Mouse (Mus musculus): Measurements from ENCODE around the gene Dyrk1b. TPM values are rescaled to one million over a fixed set of nuclear protein-coding genes. Genes with fewer than 3 reads are reported as not detected.
"Not testable (repeated sequence)": the region's sequence is repeated elsewhere in the genome, so short reads cannot be mapped to it uniquely, and the experiment has no call there.

Gene Dyrk1b
- 10 to 100 TPM; 44.7 to 46.9 TPM for total RNA-seq (2021)
- long read RNA-seq, experiment 1, transcript Dyrk1b-203 (11 exons, 2,018 nt) = major isoform, 5 of 15 reads
- long read RNA-seq, experiment 1, partial matches to known transcripts = 3 of 15 reads
- long read RNA-seq, experiment 1, other reads (novel, unspliced or antisense) = 3 of 15 reads
- long read RNA-seq, experiment 2, transcript Dyrk1b-201 (11 exons, 2,534 nt) = minor isoform, 5 of 16 reads
- long read RNA-seq, experiment 2, transcript Dyrk1b-203 (11 exons, 2,018 nt) = major isoform, 7 of 16 reads
- long read RNA-seq, experiment 2, partial matches to known transcripts = 1 of 16 reads
- long read RNA-seq, experiment 2, other reads (novel, unspliced or antisense) = 2 of 16 reads

DNA sequence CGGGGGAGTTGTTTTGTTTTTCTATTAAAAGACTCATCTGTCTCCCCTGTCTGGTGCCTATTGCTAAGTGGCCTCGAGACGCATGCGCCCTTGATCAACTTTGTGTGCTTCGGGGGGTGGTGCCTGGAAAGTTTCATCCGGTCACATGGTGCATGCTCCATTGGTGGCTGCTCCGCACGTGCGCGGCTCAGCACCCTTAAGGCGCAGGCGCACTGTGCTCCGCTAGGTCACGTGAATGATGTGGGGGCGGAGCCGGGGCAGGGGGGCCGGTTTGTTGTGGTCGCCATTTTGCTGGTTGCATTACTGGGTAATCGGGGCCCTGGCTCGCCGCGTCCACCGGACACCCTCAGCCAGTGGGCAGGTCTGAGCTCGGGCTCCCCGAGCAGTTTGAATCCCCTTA is at the start of gene Dyrk1b:
Gene Dyrk1b, plus strand, starts transcription at position 242 of the 400 bp plus-strand sequence.
- TF ChIP-seq CTCF (conservative IDR thresholded peaks at IDR 0.05) = no peak
- peak; percentile 98 for DNase-seq (ENCODE audit: low spot score in 2 of 2)
- Histone ChIP-seq H3K27ac (peak within 1 kb of the TSS; percentile 99), H3K4me3 (peak within 1 kb of the TSS; percentile 97)

DNA sequence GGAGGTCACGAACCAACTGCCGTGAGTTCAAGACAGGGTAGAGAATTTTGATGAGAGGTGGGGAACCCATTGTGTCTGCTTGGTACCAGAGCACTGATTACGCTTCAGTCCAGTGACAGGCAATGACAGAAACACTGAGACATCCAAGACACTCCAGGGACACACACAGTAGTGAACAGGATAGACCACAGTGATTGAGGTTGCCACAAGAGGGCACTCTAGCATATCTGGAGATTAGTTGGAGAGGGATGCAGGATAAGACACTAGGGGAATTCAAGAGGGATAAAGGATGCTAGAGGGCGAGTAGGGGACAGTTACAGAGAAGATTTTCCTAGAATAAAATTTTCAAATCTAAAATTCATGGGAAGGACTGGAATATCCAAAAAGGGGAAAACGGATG is 41.7 kb upstream of the Dyrk1b start:
- peak; percentile 23 to 58 for DNase-seq (ENCODE audit: low spot score in 2 of 2)
- no peak overlapping the region for H3K4me3 ChIP-seq
- TF ChIP-seq CTCF (conservative IDR thresholded peaks at IDR 0.05) = peak; percentile 84
- H3K27ac ChIP-seq = no peak overlapping the region

DNA sequence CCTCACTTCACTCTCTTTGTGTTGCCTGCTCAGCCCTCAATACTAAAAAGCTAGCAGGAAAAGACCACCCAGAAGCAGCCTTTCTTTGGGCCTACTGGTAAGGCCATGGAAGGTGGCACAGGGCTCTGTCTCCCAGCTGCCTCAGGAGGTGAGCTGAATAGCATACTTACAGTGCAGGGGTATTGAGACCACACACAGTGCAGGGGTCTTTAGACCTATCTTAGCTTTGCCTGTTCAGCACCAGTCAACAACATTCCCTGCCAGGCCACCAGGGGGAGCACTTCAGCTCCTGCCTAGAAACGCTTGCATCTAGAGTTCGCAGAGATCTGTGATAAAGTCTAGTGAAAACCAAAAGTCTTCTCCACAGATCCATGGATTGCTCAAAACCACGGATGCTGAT is 31.0 kb upstream of the Dyrk1b start:
- Histone ChIP-seq H3K4me3 (no peak overlapping the region), H3K27ac (no peak overlapping the region)
- peak; percentile 95 for TF ChIP-seq CTCF (conservative IDR thresholded peaks at IDR 0.05)
- peak; percentile 36 to 83 for DNase-seq (ENCODE audit: low spot score in 2 of 2)

GRCm38 (mm10) chr7:28149841-28150240 is 29.4 kb upstream of the Dyrk1b start:
- no peak overlapping the region for H3K27ac ChIP-seq
- no peak overlapping the region for H3K4me3 ChIP-seq
- DNase-seq (ENCODE audit: low spot score in 2 of 2) = no peak
- no peak for TF ChIP-seq CTCF (conservative IDR thresholded peaks at IDR 0.05)

DNA sequence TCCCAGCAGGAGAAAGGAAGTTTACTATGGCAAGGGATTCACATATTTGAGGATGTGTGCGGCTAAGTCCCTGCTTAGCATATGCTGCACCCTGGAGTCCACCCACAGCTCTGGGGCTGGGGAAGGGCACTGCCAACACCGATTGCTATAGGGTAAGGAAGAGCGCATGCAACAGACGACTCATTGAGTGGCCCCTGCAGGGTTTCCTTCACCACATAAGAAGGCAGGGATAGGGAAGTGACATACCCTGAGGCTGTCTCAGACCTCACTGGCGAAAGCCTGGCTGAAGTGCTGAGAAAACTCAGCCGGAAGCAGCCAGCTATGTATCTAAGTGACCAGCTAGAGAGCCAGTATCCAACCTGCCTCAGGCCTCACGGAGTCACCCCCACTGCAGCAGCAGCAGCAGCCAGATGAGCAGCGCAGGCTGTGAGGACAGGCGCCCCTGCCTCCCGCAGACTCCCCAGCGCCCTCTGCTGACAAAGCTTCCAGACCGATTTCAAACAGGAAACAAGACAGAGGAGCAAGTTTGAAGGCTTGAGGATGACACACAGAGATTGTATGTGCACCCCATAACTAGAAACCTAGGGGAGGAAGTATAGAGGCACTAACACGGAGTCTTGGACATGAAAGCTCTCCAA is 27.6 kb upstream of the Dyrk1b start:
- Histone ChIP-seq H3K27ac (no peak overlapping the region), H3K4me3 (no peak overlapping the region)
- peak; percentile 26 to 57 for DNase-seq (ENCODE audit: low spot score in 2 of 2)
- TF ChIP-seq CTCF (conservative IDR thresholded peaks at IDR 0.05) = peak; percentile 82

DNA sequence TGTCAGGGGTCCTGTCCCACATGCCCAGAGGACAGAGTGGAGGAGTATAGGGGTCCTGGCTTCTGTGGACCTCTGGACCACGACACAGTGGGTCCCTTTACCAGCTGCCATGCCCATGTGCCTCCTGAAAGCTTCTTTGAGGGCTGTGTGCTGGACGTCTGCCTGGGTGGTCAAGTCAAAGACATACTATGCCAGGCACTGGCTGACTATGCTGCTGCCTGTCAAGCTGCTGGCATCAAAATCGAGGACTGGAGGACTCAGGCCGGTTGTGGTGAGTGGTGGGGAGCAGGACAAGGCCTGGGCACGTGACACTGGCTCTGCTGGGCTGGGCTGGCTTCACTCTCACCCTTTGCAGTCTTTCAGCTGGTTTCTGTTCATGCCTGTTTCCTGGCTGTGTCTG is 25.7 kb upstream of the Dyrk1b start:
- H3K4me3 ChIP-seq; DNase-seq (ENCODE audit: low spot score in 2 of 2); H3K27ac ChIP-seq: not testable (repeated sequence)

DNA sequence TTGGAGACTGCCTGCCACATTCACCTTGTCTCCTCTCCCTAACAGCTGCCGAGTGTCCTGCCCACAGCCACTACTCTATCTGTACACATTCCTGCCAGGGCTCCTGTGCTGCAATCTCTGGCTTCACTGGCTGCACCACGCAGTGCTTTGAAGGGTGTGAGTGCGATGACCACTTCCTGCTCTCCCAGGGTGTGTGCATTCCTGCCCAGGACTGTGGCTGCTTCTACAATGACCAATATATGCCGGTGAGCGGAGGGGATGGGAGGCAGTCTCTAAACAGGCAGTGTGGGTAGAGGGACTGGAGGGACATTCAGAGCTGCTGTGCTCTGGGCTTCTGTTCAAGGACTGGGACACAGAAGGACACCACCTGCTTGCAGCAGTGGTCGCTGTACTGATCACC is 20.0 kb upstream of the Dyrk1b start:
- H3K27ac ChIP-seq = no peak overlapping the region
- no peak for DNase-seq (ENCODE audit: low spot score in 2 of 2)
- no peak for TF ChIP-seq CTCF (conservative IDR thresholded peaks at IDR 0.05)
- no peak overlapping the region for H3K4me3 ChIP-seq

DNA sequence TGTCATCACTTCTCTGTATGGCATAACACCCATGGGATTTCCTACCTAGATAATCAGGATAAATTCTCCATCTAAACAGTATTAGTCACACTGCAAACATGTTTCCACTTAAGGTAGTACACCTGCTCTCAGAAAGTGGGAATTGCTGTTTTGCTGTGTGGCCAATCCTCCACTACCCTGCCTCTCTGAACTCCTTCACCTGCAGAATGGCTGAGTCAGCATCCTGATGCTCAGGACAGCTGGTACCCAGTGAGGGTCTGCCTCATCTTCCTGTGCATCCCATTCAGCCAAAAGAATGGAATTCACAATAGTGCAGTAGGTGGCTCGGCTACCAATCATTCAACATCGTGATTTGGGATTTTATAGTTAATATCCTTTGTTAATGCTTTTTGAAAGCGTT is 19.4 kb upstream of the Dyrk1b start:
- Histone ChIP-seq H3K4me3 (no peak overlapping the region), H3K27ac (no peak overlapping the region)
- no peak for TF ChIP-seq CTCF (conservative IDR thresholded peaks at IDR 0.05)
- DNase-seq (ENCODE audit: low spot score in 2 of 2) = no peak

DNA sequence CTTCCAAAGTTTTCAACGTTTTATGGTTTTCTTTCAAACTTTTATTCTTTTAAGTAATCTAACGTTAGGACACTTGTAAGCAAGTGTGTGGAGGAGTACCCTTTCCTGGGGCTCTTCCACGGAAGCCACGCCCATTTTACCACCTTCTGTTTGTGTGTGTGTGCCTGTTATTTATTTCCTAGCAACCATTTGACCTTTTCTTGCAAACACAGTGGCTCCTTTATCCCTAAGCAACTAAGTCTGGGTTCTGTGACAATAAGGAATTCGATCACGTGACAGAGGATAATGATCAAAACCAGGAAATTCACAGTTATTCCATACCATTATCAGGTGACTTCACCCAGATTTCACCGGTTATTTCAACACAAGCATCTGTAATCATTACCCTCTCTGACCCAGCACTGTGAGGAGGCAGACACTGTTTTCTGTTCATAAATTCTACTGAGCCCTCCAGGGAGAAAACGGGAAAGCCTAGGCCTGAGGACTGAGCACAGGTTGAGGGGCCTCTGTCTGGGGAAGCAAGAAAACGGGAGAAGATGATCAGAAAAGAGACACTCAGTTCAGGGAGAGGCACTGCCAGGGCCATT is 18.0 kb upstream of the Dyrk1b start:
- TF ChIP-seq CTCF (conservative IDR thresholded peaks at IDR 0.05) = no peak
- DNase-seq (ENCODE audit: low spot score in 2 of 2) = no peak
- Histone ChIP-seq H3K4me3 (no peak overlapping the region), H3K27ac (no peak overlapping the region)

- H3K4me3 ChIP-seq = no peak overlapping the region
Measured at GRCm38 (mm10) chr7:28165406-28165805, 13.9 kb upstream of the Dyrk1b start.

DNA sequence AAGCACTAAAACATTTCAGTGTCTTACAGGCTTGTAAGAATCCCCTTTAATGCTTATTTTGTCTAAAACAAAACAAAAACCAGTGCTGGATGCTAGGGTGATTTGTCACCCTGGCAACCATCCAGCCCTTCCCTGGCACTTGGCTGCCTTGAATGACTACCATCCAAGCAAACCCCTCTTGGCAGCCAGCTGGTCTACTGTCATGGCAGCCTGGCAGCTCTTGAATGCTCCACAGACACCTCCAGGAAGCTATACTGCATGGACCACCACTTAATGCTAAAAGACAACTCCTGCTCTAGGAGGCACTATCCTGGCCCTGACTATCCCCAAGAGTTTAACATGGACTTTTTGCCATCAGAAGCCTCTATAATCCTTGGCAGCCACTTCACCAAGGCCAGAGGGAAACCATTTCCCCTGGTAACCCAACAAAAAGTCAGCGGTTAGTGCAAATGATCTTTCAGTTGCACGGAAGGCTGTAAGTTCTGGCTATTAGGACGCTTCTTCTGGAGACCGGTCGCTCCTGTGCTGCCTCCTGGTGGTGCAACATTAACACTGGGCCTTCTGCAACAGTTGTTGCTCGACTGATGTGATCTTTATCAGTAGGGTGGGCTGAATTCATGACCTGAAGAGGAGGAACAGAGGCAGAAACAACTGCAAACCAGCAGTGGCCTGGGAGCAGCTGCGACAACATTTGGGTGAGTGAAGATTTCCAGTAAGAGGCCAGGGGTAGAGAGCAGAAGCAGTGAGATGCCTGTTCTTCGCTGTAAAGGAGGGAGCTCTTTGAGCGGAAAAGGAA is 10.8 kb upstream of the Dyrk1b start:
- peak; percentile 89 for TF ChIP-seq CTCF (conservative IDR thresholded peaks at IDR 0.05)
- DNase-seq (ENCODE audit: low spot score in 2 of 2) = peak; percentile 47 to 55
- Histone ChIP-seq H3K27ac (peak overlapping the region; percentile 88), H3K4me3 (peak overlapping the region; percentile 86)

More at GRCm38 (mm10) chr7:28165406-28165805, 13.9 kb upstream of the Dyrk1b start:
- TF ChIP-seq CTCF (conservative IDR thresholded peaks at IDR 0.05) = peak; percentile 46
- no peak overlapping the region for H3K27ac ChIP-seq
- DNase-seq (ENCODE audit: low spot score in 2 of 2) = no peak

GRCm38 (mm10) chr7:28169489-28170422 is 9.5 kb upstream of the Dyrk1b start, which contains the start of gene Fbl:
Fbl (plus strand) TSS chr7:28169710.
- no peak for TF ChIP-seq CTCF (conservative IDR thresholded peaks at IDR 0.05)
- Histone ChIP-seq H3K27ac (peak within 1 kb of the TSS; percentile 88), H3K4me3 (peak within 1 kb of the TSS; percentile 86)
- DNase-seq (ENCODE audit: low spot score in 2 of 2) = peak; percentile 93

Measured in layer of hippocampus, adult 2 months (tissue).